Mouse (Mus musculus): ENCODE measurements at regions not wholly inside any gene's neighbourhood (a gene's known extent, or its start where the extent isn't known, plus 50 kb on each side); places are given as distances from the start of the nearest gene placed in this dataset.
A peak's percentile ranks its signal among the peaks of the same experiment; 100 is the strongest.
"Not testable (repeated sequence)": the region's sequence is repeated elsewhere in the genome, so short reads cannot be mapped to it uniquely, and the experiment has no call there.

DNA sequence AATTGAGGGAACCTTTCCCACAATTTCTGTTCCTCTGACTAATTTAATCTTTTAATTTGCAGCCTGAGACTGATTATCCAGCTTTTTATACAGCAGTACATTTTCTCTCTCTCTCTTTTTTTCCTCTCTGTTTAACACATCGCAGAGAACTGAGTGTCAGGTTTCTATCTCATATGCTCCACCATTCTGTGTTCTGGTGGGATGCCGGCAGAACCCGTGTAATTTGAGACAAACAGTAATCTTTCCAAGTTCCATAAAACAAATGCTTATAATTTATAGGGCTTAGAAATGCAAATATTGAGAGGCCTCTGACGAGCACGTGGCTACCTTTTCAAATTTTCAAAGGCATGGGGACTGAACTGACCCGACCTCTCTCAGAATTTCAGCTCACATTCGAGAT lies 59.1 kb downstream of the Zbtb18 start:
- H3K4me3 ChIP-seq (ENCODE audit: low read length): no peak overlapping the region
- no peaks in the 10 kb centered on the region for H3K36me3 ChIP-seq (ENCODE audit: control insufficient read depth, insufficient read depth, low read length)
- no peak overlapping the region for H3K4me2 ChIP-seq (replicated peaks; ENCODE audit: low read depth, low read length)
- no peak overlapping the region for H3K27ac ChIP-seq (ENCODE audit: low read depth, low read length)
- H3K9ac ChIP-seq (ENCODE audit: low read depth, low read length): no peak overlapping the region
- H3K9me3 ChIP-seq (ENCODE audit: control insufficient read depth, low read length): no peaks in the 10 kb centered on the region
- H3K4me1 ChIP-seq (ENCODE audit: control insufficient read depth, insufficient read depth, low read length): no peaks in the 10 kb centered on the region
- 32% methylated on average over 7 of the region's 7 CpGs for WGBS
- ATAC-seq (ENCODE audit: low FRiP score, low TSS enrichment): no peak
- no peaks in the 10 kb centered on the region for H3K27me3 ChIP-seq (ENCODE audit: control insufficient read depth, insufficient read depth, low read length)

DNA sequence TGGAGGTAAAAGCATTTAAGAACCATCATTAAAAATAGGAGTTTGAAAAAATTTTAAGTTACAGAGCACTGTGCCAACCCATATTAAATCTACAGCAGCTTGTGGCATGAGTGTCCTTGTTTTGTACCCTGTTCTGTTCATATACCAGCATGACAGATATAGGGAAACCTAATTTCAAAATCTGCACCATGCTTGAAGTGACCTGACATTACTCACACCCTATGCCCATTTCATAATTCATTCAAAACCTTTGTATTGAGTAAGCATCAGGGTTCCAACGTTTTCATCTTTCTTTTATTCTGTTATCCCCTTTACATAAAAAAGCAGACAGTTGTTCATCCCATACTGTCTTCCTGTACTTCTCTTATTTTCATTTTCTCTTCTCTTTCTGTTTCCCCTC lies 61.8 kb downstream of the Zbtb18 start:
- no peak overlapping the region for H3K4me2 ChIP-seq (replicated peaks; ENCODE audit: low read depth, low read length)
- ATAC-seq (ENCODE audit: low FRiP score, low TSS enrichment): no peak
- no peaks in the 10 kb centered on the region for H3K4me1 ChIP-seq (ENCODE audit: control insufficient read depth, insufficient read depth, low read length)
- no peaks in the 10 kb centered on the region for H3K27me3 ChIP-seq (ENCODE audit: control insufficient read depth, insufficient read depth, low read length)
- H3K4me3 ChIP-seq (ENCODE audit: low read length): no peak overlapping the region
- no peak overlapping the region for H3K27ac ChIP-seq (ENCODE audit: low read depth, low read length)
- H3K36me3 ChIP-seq (ENCODE audit: control insufficient read depth, insufficient read depth, low read length): no peaks in the 10 kb centered on the region
- 66% methylated on average over 1 of the region's 1 CpGs for WGBS
- no peak overlapping the region for H3K9ac ChIP-seq (ENCODE audit: low read depth, low read length)
- H3K9me3 ChIP-seq (ENCODE audit: control insufficient read depth, low read length): no peaks in the 10 kb centered on the region

DNA sequence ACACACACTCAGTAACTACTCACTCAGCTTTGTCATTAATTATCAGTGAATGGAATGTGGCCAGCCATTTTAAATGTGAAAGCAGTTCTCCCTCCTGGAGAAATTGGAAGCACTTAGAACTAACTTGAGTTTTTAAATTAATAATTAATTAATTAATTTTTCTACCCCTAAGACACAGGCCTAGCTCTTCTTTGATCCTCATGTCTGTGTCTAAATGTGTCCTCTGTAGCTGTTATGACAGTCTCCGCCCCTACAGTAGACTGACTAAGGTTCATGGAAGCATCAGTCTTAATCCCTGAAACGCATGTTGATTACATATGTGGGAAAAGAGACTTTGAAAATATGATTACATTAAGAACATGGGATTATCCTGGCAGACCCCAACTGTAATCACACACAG lies 62.6 kb downstream of the Zbtb18 start:
- WGBS: 92% methylated on average over 2 of the region's 2 CpGs
- H3K4me1 ChIP-seq (ENCODE audit: control insufficient read depth, insufficient read depth, low read length): no peaks in the 10 kb centered on the region
- H3K4me2 ChIP-seq (replicated peaks; ENCODE audit: low read depth, low read length): no peak overlapping the region
- no peaks in the 10 kb centered on the region for H3K9me3 ChIP-seq (ENCODE audit: control insufficient read depth, low read length)
- no peak for ATAC-seq (ENCODE audit: low FRiP score, low TSS enrichment)
- no peaks in the 10 kb centered on the region for H3K27me3 ChIP-seq (ENCODE audit: control insufficient read depth, insufficient read depth, low read length)
- H3K9ac ChIP-seq (ENCODE audit: low read depth, low read length): no peak overlapping the region
- no peak overlapping the region for H3K4me3 ChIP-seq (ENCODE audit: low read length)
- H3K27ac ChIP-seq (ENCODE audit: low read depth, low read length): no peak overlapping the region
- H3K36me3 ChIP-seq (ENCODE audit: control insufficient read depth, insufficient read depth, low read length): no peaks in the 10 kb centered on the region

DNA sequence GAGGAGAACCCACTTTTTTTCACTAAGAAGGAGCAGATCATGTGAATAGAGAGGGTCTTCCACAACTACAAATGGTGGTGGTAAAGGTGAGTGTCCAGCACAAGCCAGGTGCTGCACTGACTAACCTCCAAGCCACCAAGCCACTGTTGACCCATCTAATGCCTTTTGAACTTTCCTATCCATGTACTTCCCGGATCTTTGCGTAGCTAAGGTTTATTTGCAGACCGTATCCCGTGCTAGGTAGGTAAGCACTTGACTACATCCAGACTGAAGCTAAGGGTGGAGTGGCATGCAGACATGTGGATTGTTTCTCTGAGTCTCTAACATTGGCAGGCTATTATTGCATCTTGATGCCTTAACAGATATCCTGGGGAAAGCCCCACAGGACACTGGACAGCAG lies 65.2 kb downstream of the Zbtb18 start:
- not testable (repeated sequence) for H3K9ac ChIP-seq (ENCODE audit: low read depth, low read length); H3K27me3 ChIP-seq (ENCODE audit: control insufficient read depth, insufficient read depth, low read length); H3K36me3 ChIP-seq (ENCODE audit: control insufficient read depth, insufficient read depth, low read length); ATAC-seq (ENCODE audit: low FRiP score, low TSS enrichment); H3K4me2 ChIP-seq (replicated peaks; ENCODE audit: low read depth, low read length); H3K27ac ChIP-seq (ENCODE audit: low read depth, low read length); H3K9me3 ChIP-seq (ENCODE audit: control insufficient read depth, low read length); H3K4me3 ChIP-seq (ENCODE audit: low read length); H3K4me1 ChIP-seq (ENCODE audit: control insufficient read depth, insufficient read depth, low read length)
- WGBS: 92% methylated on average over 4 of the region's 4 CpGs

GRCm38 (mm10) chr1:177509786-177510185 lies 67.6 kb downstream of the Zbtb18 start:
- no peak overlapping the region for H3K4me3 ChIP-seq (ENCODE audit: low read length)
- no peak overlapping the region for H3K9ac ChIP-seq (ENCODE audit: low read depth, low read length)
- H3K36me3 ChIP-seq (ENCODE audit: control insufficient read depth, insufficient read depth, low read length): no peaks in the 10 kb centered on the region
- no peak overlapping the region for H3K27ac ChIP-seq (ENCODE audit: low read depth, low read length)
- 86% methylated on average over 10 of the region's 10 CpGs for WGBS
- H3K4me1 ChIP-seq (ENCODE audit: control insufficient read depth, insufficient read depth, low read length): no peaks in the 10 kb centered on the region
- H3K27me3 ChIP-seq (ENCODE audit: control insufficient read depth, insufficient read depth, low read length): no peaks in the 10 kb centered on the region
- no peak overlapping the region for H3K4me2 ChIP-seq (replicated peaks; ENCODE audit: low read depth, low read length)
- ATAC-seq (ENCODE audit: low FRiP score, low TSS enrichment): no peak
- H3K9me3 ChIP-seq (ENCODE audit: control insufficient read depth, low read length): no peaks in the 10 kb centered on the region

DNA sequence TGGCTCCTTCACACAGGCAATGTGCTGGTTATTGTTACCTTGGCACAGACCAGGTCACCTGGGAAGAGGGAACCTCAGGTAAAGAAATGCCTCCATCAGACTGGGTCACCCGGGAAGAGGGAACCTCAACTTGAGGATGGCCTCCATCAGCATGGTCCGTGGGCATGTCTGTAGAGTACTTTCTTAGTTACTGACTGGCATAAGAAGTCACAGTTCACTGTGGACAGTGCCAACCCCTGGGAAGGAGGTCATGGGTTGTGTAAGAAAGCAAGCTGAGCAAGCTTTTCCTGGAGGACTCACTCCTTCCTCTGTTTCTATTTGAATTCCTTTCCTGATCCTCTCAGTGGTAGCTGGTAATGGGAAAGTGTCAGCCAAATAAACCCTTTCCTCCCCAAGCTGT lies 70.0 kb downstream of the Zbtb18 start:
- Histone ChIP-seq H3K4me3 (ENCODE audit: low read length) (no peak overlapping the region), H3K4me2 (replicated peaks; ENCODE audit: low read depth, low read length) (no peak overlapping the region), H3K27ac (ENCODE audit: low read depth, low read length) (no peak overlapping the region), H3K36me3 (ENCODE audit: control insufficient read depth, insufficient read depth, low read length) (no peaks in the 10 kb centered on the region), H3K27me3 (ENCODE audit: control insufficient read depth, insufficient read depth, low read length) (no peaks in the 10 kb centered on the region), H3K9me3 (ENCODE audit: control insufficient read depth, low read length) (no peaks in the 10 kb centered on the region), H3K9ac (ENCODE audit: low read depth, low read length) (no peak overlapping the region), H3K4me1 (ENCODE audit: control insufficient read depth, insufficient read depth, low read length) (no peaks in the 10 kb centered on the region)
- WGBS: 84% methylated on average over 2 of the region's 2 CpGs
- no peak for ATAC-seq (ENCODE audit: low FRiP score, low TSS enrichment)

- peaks cover 3% of the 10 kb centered on the region; the same call in 1 of the 2 replicates for H3K27me3 ChIP-seq (ENCODE audit: control insufficient read depth, insufficient read depth, low read length)
- no peak overlapping the region for H3K4me2 ChIP-seq (replicated peaks; ENCODE audit: low read depth, low read length)
- no peak overlapping the region for H3K9ac ChIP-seq (ENCODE audit: low read depth, low read length)
- 0 out of 2 replicates have a peak, but pooled peaks cover 3% of the 10 kb centered on the region for H3K4me1 ChIP-seq (ENCODE audit: control insufficient read depth, insufficient read depth, low read length)
- H3K4me3 ChIP-seq (ENCODE audit: low read length): no peak overlapping the region
- no peak for ATAC-seq (ENCODE audit: low FRiP score, low TSS enrichment)
- no peaks in the 10 kb centered on the region for H3K9me3 ChIP-seq (ENCODE audit: control insufficient read depth, low read length)
- WGBS: 14% methylated on average over 18 of the region's 18 CpGs
- H3K36me3 ChIP-seq (ENCODE audit: control insufficient read depth, insufficient read depth, low read length): no peaks in the 10 kb centered on the region
- no peak overlapping the region for H3K27ac ChIP-seq (ENCODE audit: low read depth, low read length)
Observed at GRCm38 (mm10) chr1:177517934-177518610, 75.9 kb downstream of the Zbtb18 start.

- ATAC-seq (ENCODE audit: low FRiP score, low TSS enrichment): 0 out of 2 replicates have a peak, but pooled peaks have one; percentile 39
- Histone ChIP-seq H3K36me3 (ENCODE audit: control insufficient read depth, insufficient read depth, low read length) (no peaks in the 10 kb centered on the region), H3K4me3 (ENCODE audit: low read length) (no peak overlapping the region), H3K4me2 (replicated peaks; ENCODE audit: low read depth, low read length) (no peak overlapping the region), H3K9me3 (ENCODE audit: control insufficient read depth, low read length) (no peaks in the 10 kb centered on the region), H3K4me1 (ENCODE audit: control insufficient read depth, insufficient read depth, low read length) (0 out of 2 replicates have a peak, but pooled peaks cover 3% of the 10 kb centered on the region), H3K9ac (ENCODE audit: low read depth, low read length) (no peak overlapping the region), H3K27me3 (ENCODE audit: control insufficient read depth, insufficient read depth, low read length) (peaks cover 3% of the 10 kb centered on the region; the same call in 1 of the 2 replicates), H3K27ac (ENCODE audit: low read depth, low read length) (no peak overlapping the region)
- 16% methylated on average over 13 of the region's 13 CpGs for WGBS
Observed at GRCm38 (mm10) chr1:177518897-177519513, 76.9 kb downstream of the Zbtb18 start.

GRCm38 (mm10) chr1:177521110-177521509 lies 79.0 kb downstream of the Zbtb18 start:
- 0 out of 2 replicates have a peak, but pooled peaks cover 3% of the 10 kb centered on the region for H3K4me1 ChIP-seq (ENCODE audit: control insufficient read depth, insufficient read depth, low read length)
- ATAC-seq (ENCODE audit: low FRiP score, low TSS enrichment): no peak
- H3K36me3 ChIP-seq (ENCODE audit: control insufficient read depth, insufficient read depth, low read length): no peaks in the 10 kb centered on the region
- peaks cover 3% of the 10 kb centered on the region; the same call in 1 of the 2 replicates for H3K27me3 ChIP-seq (ENCODE audit: control insufficient read depth, insufficient read depth, low read length)
- H3K9ac ChIP-seq (ENCODE audit: low read depth, low read length): no peak overlapping the region
- no peak overlapping the region for H3K4me3 ChIP-seq (ENCODE audit: low read length)
- H3K9me3 ChIP-seq (ENCODE audit: control insufficient read depth, low read length): no peaks in the 10 kb centered on the region
- WGBS: 92% methylated on average over 2 of the region's 2 CpGs
- H3K27ac ChIP-seq (ENCODE audit: low read depth, low read length): no peak overlapping the region
- no peak overlapping the region for H3K4me2 ChIP-seq (replicated peaks; ENCODE audit: low read depth, low read length)
